Mouse (Mus musculus): Measurements from ENCODE around the gene Ccdc83. TPM values are rescaled to one million over a fixed set of nuclear protein-coding genes. Genes with fewer than 3 reads are reported as not detected.

Ccdc83 gene
- 0.35 TPM for polyA plus RNA-seq (2017; shearing (Covaris generic))

GRCm38 (mm10) chr7:90265289-90265970 is at the start of gene Ccdc83:
Gene Ccdc83, minus strand, starts transcription at chr7:90265777.

GRCm38 (mm10) chr7:90301942-90302646 is 36.5 kb upstream of the Ccdc83 start, which contains the start of gene Sytl2:
Gene Sytl2, plus strand, starts transcription at chr7:90302252.

Other genes with a start within 250 kb of the Ccdc83 start
- gene Picalm, start 135.6 kb downstream of the Ccdc83 start, polyA plus RNA-seq (2017; shearing (Covaris generic)) = 44.7 TPM
- 78.2 TPM for gene Sytl2, start 36.5 kb upstream of the Ccdc83 start, polyA plus RNA-seq (2017; shearing (Covaris generic))
- not detected for gene Ccdc89, start 160.8 kb upstream of the Ccdc83 start, polyA plus RNA-seq (2017; shearing (Covaris generic))
- 176 TPM for gene Crebzf, start 177.0 kb upstream of the Ccdc83 start, polyA plus RNA-seq (2017; shearing (Covaris generic))
- 37.8 TPM for gene Tmem126a, start 191.5 kb upstream of the Ccdc83 start, polyA plus RNA-seq (2017; shearing (Covaris generic))
- gene Tmem126b, start 210.2 kb upstream of the Ccdc83 start, polyA plus RNA-seq (2017; shearing (Covaris generic)) = 10.0 TPM
- 5.4 TPM for gene Dlg2, start 210.9 kb upstream of the Ccdc83 start, polyA plus RNA-seq (2017; shearing (Covaris generic))

Data from effector memory CD4-positive, alpha-beta T cell, adult 7 months (primary cell).